In the genomic region with DNA sequence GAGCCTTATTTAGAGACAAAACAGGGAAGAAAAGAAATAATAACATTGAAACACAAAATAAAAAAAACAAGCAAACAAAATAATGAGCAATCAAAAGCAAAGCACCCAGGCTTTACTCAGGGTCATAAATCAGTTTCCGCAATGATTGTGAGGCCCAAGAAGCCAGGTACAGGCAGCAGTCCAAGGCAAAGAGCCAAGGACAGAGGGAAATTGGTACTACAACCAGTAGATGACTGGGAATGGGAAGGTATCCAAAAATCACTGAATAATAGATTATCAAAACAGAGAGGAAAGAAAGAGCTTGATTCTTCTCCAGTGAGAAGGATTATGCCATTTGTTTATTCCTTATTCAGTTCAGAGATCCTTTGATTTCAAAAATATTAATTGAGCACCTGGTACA, we compare ENCODE assay signal across 28 mouse cellular contexts.
DNase-seq lines count a peak whose midpoint lies in the region; ATAC-seq lines count a peak whose summit lies in the region.
"Had no signal": no experiment of that assay in that cellular context is flagged by ENCODE, and none has a peak within 500 bp of the region (broad histone marks: within the 10 kb centered on the region; RNA-seq: fewer than 3 reads in every experiment).

No protein-coding gene starts in this region.

- H3K4me2 ChIP-seq in forebrain, embryonic 16.5 days (ENCODE audit: low read length) = no peak overlapping the region
- no peak overlapping the region for H3K4me2 ChIP-seq in forebrain, embryonic 15.5 days (replicated peaks)
- H3K4me2 ChIP-seq: embryonic facial prominence, embryonic 12.5 days; forebrain, embryonic 12.5 days; heart, embryonic 12.5 days; limb, embryonic 15.5 days; midbrain, embryonic 11.5 days had no signal

- H3K9me3 ChIP-seq in forebrain, embryonic 16.5 days (ENCODE audit: control insufficient read depth, low read length) = no peaks in the 10 kb centered on the region
- H3K9me3 ChIP-seq in forebrain, embryonic 15.5 days = no peaks in the 10 kb centered on the region
- H3K9me3 ChIP-seq: embryonic facial prominence, embryonic 12.5 days; forebrain, embryonic 12.5 days; limb, embryonic 15.5 days had no signal

- ATAC-seq in forebrain, embryonic 16.5 days = peak; percentile 45
- no peak for ATAC-seq in forebrain, embryonic 15.5 days (replicated peaks)
- ATAC-seq: CD4-positive, CD25-positive, alpha-beta regulatory T cell, adult 4 months; inflammation-experienced regulatory T-cells, adult 6 months; lung, postnatal 0 days had no signal

- no peaks in the 10 kb centered on the region for H3K36me3 ChIP-seq in forebrain, embryonic 16.5 days (ENCODE audit: control insufficient read depth, insufficient read depth)
- H3K36me3 ChIP-seq in forebrain, embryonic 15.5 days = no peaks in the 10 kb centered on the region
- H3K36me3 ChIP-seq: embryonic facial prominence, embryonic 12.5 days; forebrain, embryonic 12.5 days; heart, embryonic 12.5 days; limb, embryonic 15.5 days had no signal

- no peak overlapping the region for H3K4me3 ChIP-seq in forebrain, embryonic 16.5 days (replicated peaks; ENCODE audit: low read length)
- no peak overlapping the region for H3K4me3 ChIP-seq in forebrain, embryonic 15.5 days
- H3K4me3 ChIP-seq: embryonic facial prominence, embryonic 12.5 days; erythroblast, embryonic 14.5 days; forebrain, embryonic 12.5 days; heart, embryonic 12.5 days; left cerebral cortex, adult 2 months; limb, embryonic 15.5 days had no signal

- WGBS in forebrain, embryonic 16.5 days = 52% methylated on average over 1 of the region's 1 CpGs
- WGBS in forebrain, embryonic 15.5 days = 48% methylated on average over 1 of the region's 1 CpGs

- no peak overlapping the region for H3K27ac ChIP-seq in forebrain, embryonic 16.5 days (ENCODE audit: low read length)
- no peak overlapping the region for H3K27ac ChIP-seq in forebrain, embryonic 15.5 days (replicated peaks)
- H3K27ac ChIP-seq: embryonic facial prominence, embryonic 12.5 days; forebrain, embryonic 12.5 days; kidney, postnatal 0 days; left cerebral cortex, adult 2 months; limb, embryonic 15.5 days; stomach, postnatal 0 days had no signal

- no peak overlapping the region for H3K9ac ChIP-seq in forebrain, embryonic 16.5 days (replicated peaks; ENCODE audit: low read depth, low read length)
- H3K9ac ChIP-seq in forebrain, embryonic 15.5 days (replicated peaks) = no peak overlapping the region
- H3K9ac ChIP-seq: embryonic facial prominence, embryonic 12.5 days; forebrain, embryonic 12.5 days; heart, embryonic 12.5 days; limb, embryonic 15.5 days had no signal

- peak; percentile 9 for DNase-seq in adrenal gland, adult 8-10 months
- no peak for DNase-seq in adrenal gland, postnatal 4 days (ENCODE audit: low spot score in 2 of 2)
- DNase-seq in 3T3-L1 (ENCODE audit: low read depth, low spot score) = peak; percentile 8
- peak; percentile 1 for DNase-seq in adrenal gland, postnatal 25 days
- DNase-seq in retina, postnatal 1 day = no peak
- DNase-seq: cerebellum, adult 8-10 months; gastrocnemius, postnatal 25 days; heart, adult 18-20 months; heart, postnatal 10 days; kidney, adult 18-20 months; layer of hippocampus, adult 9-11 months; right cerebral cortex, postnatal 14 days; thymus, adult 2 months; thymus, postnatal 4 days had no signal

- no peaks in the 10 kb centered on the region for H3K27me3 ChIP-seq in forebrain, embryonic 16.5 days (replicated peaks; ENCODE audit: control insufficient read depth, insufficient read depth, low read length)
- no peaks in the 10 kb centered on the region for H3K27me3 ChIP-seq in forebrain, embryonic 15.5 days
- H3K27me3 ChIP-seq: embryonic facial prominence, embryonic 12.5 days; forebrain, embryonic 12.5 days; heart, embryonic 12.5 days; limb, embryonic 15.5 days had no signal

- H3K4me1 ChIP-seq in forebrain, embryonic 16.5 days (replicated peaks; ENCODE audit: control insufficient read depth, insufficient read depth, low read length) = peaks cover 8% of the 10 kb centered on the region
- H3K4me1 ChIP-seq in forebrain, embryonic 15.5 days = peaks cover 10% of the 10 kb centered on the region; the same call in 1 of the 2 replicates
- H3K4me1 ChIP-seq: embryonic facial prominence, embryonic 12.5 days; forebrain, embryonic 12.5 days; heart, embryonic 12.5 days; limb, embryonic 15.5 days had no signal

Comparison
In these comparisons a context has a peak if more than half of its experiments do, and no peak if none do; other contexts are left out.
1. DNase-seq: peak in adrenal gland, adult 8-10 months (single experiment), 3T3-L1 (single experiment) and adrenal gland, postnatal 25 days (single experiment); none in adrenal gland, postnatal 4 days (0 of 2) and retina, postnatal 1 day (single experiment).